Mouse (Mus musculus) erythroblast, embryonic 14.5 days (primary cell): ENCODE results near the gene Gm765.

Experiments
- GATA1 ChIP-seq: IDR thresholded peaks from 2 replicates; pipeline ENCODE4 v1.6.1; 2012; ENCODE audit warnings: low read length, inconsistent platforms, mixed read lengths
- TAL1 ChIP-seq: IDR thresholded peaks from 3 replicates; pipeline ENCODE4 v1.6.1; 2012; ENCODE audit warnings: low read length, inconsistent platforms, mixed read lengths

GRCm38 (mm10) chr6:98234097-98234496 lies 108.5 kb downstream of the Gm765 start:
- no peak for TF ChIP-seq TAL1
- TF ChIP-seq GATA1: no peak
